ENCODE assay signal across 17 mouse cellular contexts in genomic region chr9:67610696-67611095, GRCm38 (mm10). TPM values are rescaled to one million over a fixed set of nuclear protein-coding genes. Genes with fewer than 3 reads are reported as not detected.
"Had no signal": no experiment of that assay in that cellular context is flagged by ENCODE, and none has a peak within 500 bp of the region (broad histone marks: within the 10 kb centered on the region; RNA-seq: fewer than 3 reads in every experiment).

No protein-coding gene starts in this region.

- H3K36me3 ChIP-seq: midbrain, embryonic 10.5 days; midbrain, embryonic 13.5 days; midbrain, embryonic 15.5 days; neural tube, embryonic 12.5 days; stomach, embryonic 15.5 days had no signal

- H3K4me2 ChIP-seq: lung, embryonic 14.5 days; midbrain, embryonic 13.5 days; midbrain, embryonic 15.5 days; neural tube, embryonic 12.5 days; stomach, embryonic 15.5 days had no signal

- H3K4me3 ChIP-seq: midbrain, embryonic 10.5 days; midbrain, embryonic 13.5 days; midbrain, embryonic 15.5 days; neural tube, embryonic 12.5 days; stomach, embryonic 15.5 days had no signal

- ATAC-seq: midbrain, embryonic 13.5 days; midbrain, embryonic 15.5 days had no signal

- H3K27me3 ChIP-seq: midbrain, embryonic 13.5 days; midbrain, embryonic 15.5 days; neural tube, embryonic 12.5 days; stomach, embryonic 15.5 days had no signal

- H3K27ac ChIP-seq: liver, embryonic 14.5 days; midbrain, embryonic 10.5 days; midbrain, embryonic 13.5 days; midbrain, embryonic 15.5 days; neural tube, embryonic 12.5 days; stomach, embryonic 15.5 days; stomach, postnatal 0 days had no signal

- H3K9me3 ChIP-seq: midbrain, embryonic 10.5 days; midbrain, embryonic 13.5 days; midbrain, embryonic 15.5 days; neural tube, embryonic 12.5 days; stomach, embryonic 15.5 days had no signal

- H3K9ac ChIP-seq: liver, embryonic 14.5 days; lung, embryonic 14.5 days; midbrain, embryonic 13.5 days; midbrain, embryonic 15.5 days; neural tube, embryonic 12.5 days; stomach, embryonic 15.5 days had no signal

- DNase-seq: lung, adult 18-20 months; lung, embryonic 14.5 days; lung, postnatal 10 days; lung, postnatal 4 days; right cerebral cortex, postnatal 14 days; thymus, adult 18-20 months; thymus, postnatal 14 days; thymus, postnatal 36 days had no signal

- H3K4me1 ChIP-seq: midbrain, embryonic 13.5 days; midbrain, embryonic 15.5 days; neural tube, embryonic 12.5 days had no signal

RNA-seq across cellular contexts. Expression of gene Tln2, which starts 51.2 kb away (rescaled TPM):
- total RNA-seq: megakaryocyte-erythroid progenitor cell, adult 5-6 weeks; neutrophil, adult 5-6 weeks had no signal
